Mouse (Mus musculus): ENCODE results near the gene Gm17402. TPM values are rescaled to one million over a fixed set of nuclear protein-coding genes. Genes with fewer than 3 reads are reported as not detected.

Gm17402 gene
- total RNA-seq (2014; fragmentation: Nextera tagmentation) (not detected in 2 replicates), total RNA-seq (2017) (not detected in 2 replicates), polyA plus RNA-seq (2012) (not detected in 2 replicates)

DNA sequence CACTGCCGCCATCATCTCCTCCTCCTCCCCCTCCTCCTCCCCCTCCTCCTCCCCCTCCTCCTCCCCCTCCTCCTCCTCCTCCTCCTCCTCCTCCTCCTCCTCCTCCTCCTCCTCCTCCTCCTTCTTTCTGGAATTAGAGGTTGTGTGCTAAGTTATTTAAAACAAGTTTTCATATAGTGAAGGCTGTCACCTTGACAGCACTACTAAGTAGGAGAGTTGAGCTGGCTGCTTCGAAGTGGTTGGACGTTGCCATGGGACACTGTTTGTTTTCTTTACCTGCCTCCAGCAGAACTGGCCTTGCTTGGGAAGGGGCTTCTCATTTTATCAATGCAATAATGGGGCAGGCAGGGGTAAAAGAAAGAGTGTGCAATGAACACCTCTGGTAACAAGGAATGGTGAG lies at the start of gene Gm17402:
Gene Gm17402, minus strand, starts transcription at position 101 of the 400 bp plus-strand sequence.
- Histone ChIP-seq H3K9me3 (replicated peaks) (peaks cover 5% of the 10 kb centered on the region; the same call in 1 of the 2 replicates), H3K4me1 (ENCODE audit: insufficient read depth, low read depth, low read length) (no peaks in the 10 kb centered on the region), H3K36me3 (replicated peaks) (no peaks in the 10 kb centered on the region), H3K27me3 (ENCODE audit: insufficient read depth, low read length) (peaks cover 5% of the 10 kb centered on the region; the same call in 1 of the 2 replicates), H3K4me3 (ENCODE audit: low read depth, low read length) (no peak within 1 kb of the TSS)
- ATAC-seq (ENCODE audit: extremely low read depth, insufficient number of reproducible peaks, low FRiP score, poor library complexity, severe bottlenecking) (no peak), DNase-seq (ENCODE audit: low spot score) (no peak)
- TF ChIP-seq CTCF (IDR thresholded peaks at IDR 0.05; ENCODE audit: low read depth, low read length): no peak
- TF ChIP-seq POLR2AphosphoS5 (IDR thresholded peaks at IDR 0.05; ENCODE audit: insufficient replicate concordance, low read depth, low read length): no peak
- no peak for TF ChIP-seq GATA2 (IDR thresholded peaks at IDR 0.05; ENCODE audit: borderline replicate concordance, low read depth, low read length)
- TF ChIP-seq TAL1 (conservative IDR thresholded peaks at IDR 0.05; ENCODE audit: low read depth, low read length): no peak
- TF ChIP-seq GATA1 (IDR thresholded peaks at IDR 0.05; ENCODE audit: borderline replicate concordance, low read length): no peak

DNA sequence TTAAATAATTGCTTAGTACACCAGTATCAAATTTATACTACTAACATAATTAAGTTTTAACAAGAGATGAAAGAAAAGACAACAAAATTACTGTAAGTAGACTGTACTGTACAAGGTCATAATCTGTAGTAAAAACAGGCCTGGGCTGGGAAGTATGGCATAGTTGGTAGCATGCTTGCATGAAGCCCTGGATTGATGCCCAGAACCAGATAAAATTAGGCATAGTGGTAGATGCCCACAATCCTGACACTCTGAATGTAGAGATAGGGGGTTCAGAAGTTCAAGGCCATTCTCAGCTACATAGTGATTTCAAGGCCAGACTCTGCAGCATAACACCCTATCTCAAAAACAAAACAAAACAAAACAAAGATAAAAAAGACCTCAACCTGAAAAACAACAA lies 3.3 kb upstream of the Gm17402 start:
- Histone ChIP-seq H3K4me3 (ENCODE audit: low read depth, low read length) (no peak overlapping the region), H3K4me1 (ENCODE audit: insufficient read depth, low read depth, low read length) (no peaks in the 10 kb centered on the region), H3K36me3 (replicated peaks) (no peaks in the 10 kb centered on the region), H3K27me3 (ENCODE audit: insufficient read depth, low read length) (peaks cover 6% of the 10 kb centered on the region), H3K9me3 (replicated peaks) (peaks cover 5% of the 10 kb centered on the region; the same call in 1 of the 2 replicates)
- no peak for TF ChIP-seq POLR2AphosphoS5 (IDR thresholded peaks at IDR 0.05; ENCODE audit: insufficient replicate concordance, low read depth, low read length)
- no peak for TF ChIP-seq TAL1 (conservative IDR thresholded peaks at IDR 0.05; ENCODE audit: low read depth, low read length)
- TF ChIP-seq GATA1 (IDR thresholded peaks at IDR 0.05; ENCODE audit: borderline replicate concordance, low read length): no peak
- no peak for TF ChIP-seq GATA2 (IDR thresholded peaks at IDR 0.05; ENCODE audit: borderline replicate concordance, low read depth, low read length)
- no peak for TF ChIP-seq CTCF (IDR thresholded peaks at IDR 0.05; ENCODE audit: low read depth, low read length)
- no peak for ATAC-seq (ENCODE audit: extremely low read depth, insufficient number of reproducible peaks, low FRiP score, poor library complexity, severe bottlenecking)
- no peak for DNase-seq (ENCODE audit: low spot score)

DNA sequence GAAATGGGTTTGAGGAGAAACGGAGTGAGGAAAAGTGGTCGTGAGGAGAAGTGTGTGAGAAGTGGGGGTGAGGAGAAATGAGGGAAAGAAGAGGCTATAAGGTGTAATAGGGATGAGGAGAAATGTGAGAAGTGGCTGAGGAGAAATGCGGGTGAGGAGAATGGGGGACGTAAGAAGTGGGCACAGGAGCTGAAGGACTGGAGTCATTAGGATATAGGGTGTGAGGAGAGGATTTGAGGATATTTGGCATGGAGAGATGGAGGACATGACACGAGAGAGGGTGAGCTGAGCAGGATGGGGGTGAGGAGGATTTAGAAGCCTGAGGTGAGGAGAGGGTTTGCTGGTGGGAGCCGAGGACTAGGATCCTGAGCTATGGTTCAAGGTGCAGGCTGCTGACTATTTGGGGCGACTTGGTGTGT lies 594 bp downstream of the Gm17402 start:
- H3K4me1 ChIP-seq (ENCODE audit: insufficient read depth, low read depth, low read length): no peaks in the 10 kb centered on the region
- no peak overlapping the region for H3K4me3 ChIP-seq (ENCODE audit: low read depth, low read length)
- no peak for DNase-seq (ENCODE audit: low spot score)
- TF ChIP-seq POLR2AphosphoS5 (IDR thresholded peaks at IDR 0.05; ENCODE audit: insufficient replicate concordance, low read depth, low read length) (no peak), GATA1 (IDR thresholded peaks at IDR 0.05; ENCODE audit: borderline replicate concordance, low read length) (no peak), TAL1 (conservative IDR thresholded peaks at IDR 0.05; ENCODE audit: low read depth, low read length) (no peak), GATA2 (IDR thresholded peaks at IDR 0.05; ENCODE audit: borderline replicate concordance, low read depth, low read length) (no peak), CTCF (IDR thresholded peaks at IDR 0.05; ENCODE audit: low read depth, low read length) (no peak)
- H3K27me3 ChIP-seq (ENCODE audit: insufficient read depth, low read length): peaks cover 5% of the 10 kb centered on the region; the same call in 1 of the 2 replicates
- H3K36me3 ChIP-seq (replicated peaks): no peaks in the 10 kb centered on the region
- H3K9me3 ChIP-seq (replicated peaks): peaks cover 5% of the 10 kb centered on the region; the same call in 1 of the 2 replicates
- ATAC-seq (ENCODE audit: extremely low read depth, insufficient number of reproducible peaks, low FRiP score, poor library complexity, severe bottlenecking): no peak

DNA sequence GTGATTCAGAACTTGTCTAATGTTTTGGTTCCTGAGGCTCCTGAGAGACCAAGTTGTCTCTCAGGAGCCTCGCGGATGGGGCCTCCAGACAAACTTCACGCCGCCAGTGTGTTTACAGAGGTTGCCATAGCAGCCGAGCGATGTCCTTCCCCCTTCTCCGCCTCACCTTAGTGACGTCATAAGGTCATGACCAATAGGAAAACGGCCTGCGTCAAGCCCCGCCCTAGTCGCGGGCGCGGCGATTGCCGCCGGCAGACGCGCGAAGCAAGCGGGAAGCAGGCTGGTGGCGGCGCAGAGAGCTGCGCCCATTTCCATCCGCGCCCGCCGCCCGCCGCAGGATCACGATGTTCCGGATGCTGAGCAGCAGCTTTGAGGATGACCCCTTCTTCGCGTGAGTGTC lies 1.1 kb downstream of the Gm17402 start, which contains the start of gene Mlf1:
Gene Mlf1, plus strand, starts transcription at position 226 of the 400 bp plus-strand sequence.
- Histone ChIP-seq H3K9me3 (replicated peaks) (peaks cover 5% of the 10 kb centered on the region; the same call in 1 of the 2 replicates), H3K36me3 (replicated peaks) (no peaks in the 10 kb centered on the region), H3K27me3 (ENCODE audit: insufficient read depth, low read length) (peaks cover 5% of the 10 kb centered on the region; the same call in 1 of the 2 replicates), H3K4me1 (ENCODE audit: insufficient read depth, low read depth, low read length) (no peaks in the 10 kb centered on the region), H3K4me3 (ENCODE audit: low read depth, low read length) (no peak within 1 kb of the TSS)
- TF ChIP-seq CTCF (IDR thresholded peaks at IDR 0.05; ENCODE audit: low read depth, low read length): no peak
- no peak for ATAC-seq (ENCODE audit: extremely low read depth, insufficient number of reproducible peaks, low FRiP score, poor library complexity, severe bottlenecking)
- no peak for DNase-seq (ENCODE audit: low spot score)

DNA sequence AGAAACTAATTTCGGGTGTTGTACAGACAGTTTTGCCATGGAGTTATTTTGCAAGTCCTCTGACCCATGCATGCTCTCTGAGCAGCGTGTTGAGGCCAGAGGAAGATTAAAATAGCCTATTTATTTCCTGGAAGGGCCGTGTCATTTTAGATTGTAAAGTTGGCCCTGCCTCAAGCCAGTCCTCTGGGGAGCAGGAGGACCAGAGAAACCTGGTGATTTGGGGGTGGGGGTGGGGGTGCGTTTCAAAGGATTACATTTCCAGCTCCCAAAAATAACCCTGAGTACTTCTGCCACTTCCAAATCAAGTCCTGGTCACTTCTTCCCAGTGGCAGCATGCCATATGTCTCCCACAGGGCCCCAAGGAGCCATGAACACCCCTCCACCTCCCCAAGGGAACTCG lies 2.2 kb downstream of the Gm17402 start:
- Histone ChIP-seq H3K4me3 (ENCODE audit: low read depth, low read length) (no peak overlapping the region), H3K36me3 (replicated peaks) (no peaks in the 10 kb centered on the region), H3K27me3 (ENCODE audit: insufficient read depth, low read length) (peaks cover 5% of the 10 kb centered on the region; the same call in 1 of the 2 replicates), H3K9me3 (replicated peaks) (peaks cover 5% of the 10 kb centered on the region; the same call in 1 of the 2 replicates), H3K4me1 (ENCODE audit: insufficient read depth, low read depth, low read length) (no peaks in the 10 kb centered on the region)
- TF ChIP-seq CTCF (IDR thresholded peaks at IDR 0.05; ENCODE audit: low read depth, low read length) (no peak), GATA2 (IDR thresholded peaks at IDR 0.05; ENCODE audit: borderline replicate concordance, low read depth, low read length) (no peak), TAL1 (conservative IDR thresholded peaks at IDR 0.05; ENCODE audit: low read depth, low read length) (no peak), POLR2AphosphoS5 (IDR thresholded peaks at IDR 0.05; ENCODE audit: insufficient replicate concordance, low read depth, low read length) (no peak), GATA1 (IDR thresholded peaks at IDR 0.05; ENCODE audit: borderline replicate concordance, low read length) (no peak)
- no peak for DNase-seq (ENCODE audit: low spot score)
- no peak for ATAC-seq (ENCODE audit: extremely low read depth, insufficient number of reproducible peaks, low FRiP score, poor library complexity, severe bottlenecking)

DNA sequence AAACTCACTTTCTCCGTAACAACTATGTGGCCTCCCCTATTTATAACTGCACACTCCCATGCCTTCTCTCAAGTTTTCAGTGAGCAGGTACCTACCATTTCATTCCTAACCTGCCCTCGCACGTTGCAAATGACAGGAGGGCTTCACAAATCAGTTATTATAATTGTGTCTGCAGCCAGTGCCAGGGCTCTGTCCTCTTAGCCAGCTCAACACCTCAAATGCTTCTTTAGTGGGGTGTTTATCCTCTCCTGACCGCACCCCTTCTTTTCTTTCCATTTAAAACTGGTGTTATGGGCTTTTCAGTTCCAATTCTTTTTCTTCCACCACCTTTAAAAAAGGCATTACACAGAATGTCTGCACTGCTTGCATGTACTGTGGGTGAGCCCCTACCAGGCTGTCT lies 2.8 kb downstream of the Gm17402 start:
- ATAC-seq (ENCODE audit: extremely low read depth, insufficient number of reproducible peaks, low FRiP score, poor library complexity, severe bottlenecking) (no peak), DNase-seq (ENCODE audit: low spot score) (no peak)
- Histone ChIP-seq H3K27me3 (ENCODE audit: insufficient read depth, low read length) (peaks cover 5% of the 10 kb centered on the region; the same call in 1 of the 2 replicates), H3K9me3 (replicated peaks) (peaks cover 5% of the 10 kb centered on the region; the same call in 1 of the 2 replicates), H3K4me3 (ENCODE audit: low read depth, low read length) (no peak overlapping the region), H3K4me1 (ENCODE audit: insufficient read depth, low read depth, low read length) (no peaks in the 10 kb centered on the region), H3K36me3 (replicated peaks) (no peaks in the 10 kb centered on the region)
- no peak for TF ChIP-seq POLR2AphosphoS5 (IDR thresholded peaks at IDR 0.05; ENCODE audit: insufficient replicate concordance, low read depth, low read length)

Data from G1E (cell line).